Mouse (Mus musculus) midbrain, postnatal 0 days (tissue): ENCODE measurements around the gene Slc3a2. TPM values are rescaled to one million over a fixed set of nuclear protein-coding genes. Genes with fewer than 3 reads are reported as not detected.

Experiments used
- ATAC-seq: fragments of 200-750 bp; cut with Nextera tagmentation; 2 replicates; pipeline ENCODE4 v1.8.0; 2017; ENCODE audit warnings: moderate number of reproducible peaks, mild to moderate bottlenecking, moderate TSS enrichment, moderate library complexity; ENCODE audit not compliant: low FRiP score
- DNase-seq: peaks from one replicate; pipeline ENCODE4 v3.0.0-alpha.2; 2015; ENCODE audit warnings: low spot score
- H3K27ac ChIP-seq: fragments of 300-500 bp; sonication (generic); 2 replicates; pipeline ENCODE4 v1.5.1; 2014; ENCODE audit warnings: low read depth, mild to moderate bottlenecking, low read length, mixed read lengths
- H3K27me3 ChIP-seq: fragments of 300-500 bp; sonication (generic); 2 replicates; pipeline ENCODE4 v1.6.1; 2014; ENCODE audit warnings: low read length, control low read depth, mixed read lengths; ENCODE audit not compliant: insufficient read depth
- H3K36me3 ChIP-seq: fragments of 300-500 bp; sonication (generic); 2 replicates; pipeline ENCODE4 v1.6.1; 2014; ENCODE audit warnings: low read length, control low read depth, mixed read lengths; ENCODE audit not compliant: insufficient read depth
- H3K4me1 ChIP-seq: fragments of 300-500 bp; sonication (generic); 2 replicates; pipeline ENCODE4 v1.6.1; 2014; ENCODE audit warnings: mild to moderate bottlenecking, control low read depth, antibody characterized with exemption, low read length, mixed read lengths; ENCODE audit not compliant: insufficient read depth
- H3K4me2 ChIP-seq: fragments of 300-500 bp; sonication (generic); 2 replicates; pipeline ENCODE4 v1.6.1; 2014; ENCODE audit warnings: low read depth, mild to moderate bottlenecking, low read length, mixed read lengths; ENCODE audit not compliant: poor library complexity, severe bottlenecking
- H3K4me3 ChIP-seq: fragments of 300-500 bp; sonication (generic); 2 replicates; pipeline ENCODE4 v1.5.1; 2014; ENCODE audit warnings: low read depth, mild to moderate bottlenecking, low read length, moderate library complexity
- H3K9ac ChIP-seq: fragments of 300-500 bp; sonication (generic); replicated peaks from 2 replicates; pipeline ENCODE4 v1.6.1; 2014; ENCODE audit warnings: mild to moderate bottlenecking, low read length, moderate library complexity, mixed read lengths; ENCODE audit not compliant: poor library complexity, severe bottlenecking
- H3K9me3 ChIP-seq: fragments of 300-500 bp; sonication (generic); 2 replicates; pipeline ENCODE4 v1.6.1; 2016; ENCODE audit warnings: low read length, control low read depth
- CTCF ChIP-seq: IDR thresholded peaks from 2 replicates; pipeline ENCODE4 v1.5.1; 2016; ENCODE audit warnings: antibody characterized with exemption, mild to moderate bottlenecking
- WGBS: fragments of 180-500 bp; shearing (Covaris S2); extraction: QIAGEN DNeasy Blood & Tissue Kit; methylation state at CpG from one replicate; pipeline ENCODE4 v1.1.7; 2014; 5-methylcytosine and 5-hydroxymethylcytosine counted together
- microRNA-seq: library from miRNA; unstranded; fragments of <30 nt; microRNA quantifications from one replicate; pipeline ENCODE4, GENCODE M21; 2016; ENCODE audit warnings: borderline number of aligned reads
- polyA plus RNA-seq: library from polyadenylated mRNA; unstranded; fragments of >200 nt; fragmentation: Nextera tagmentation; extraction: Ambion mirVana; gene quantifications from 2 replicates; pipeline ENCODE4 v1.2.1, GENCODE M21; 2015
- total RNA-seq: library from RNA; depleted of rRNA; stranded (reverse); fragments of >200 nt; gene quantifications from 2 replicates; pipeline ENCODE4 v1.2.3, GENCODE M21; 2014; rRNA removed

The Slc3a2 gene
- total and polyA plus RNA-seq, 2 experiments from 2014 or later, result 133 to 212 TPM

DNA sequence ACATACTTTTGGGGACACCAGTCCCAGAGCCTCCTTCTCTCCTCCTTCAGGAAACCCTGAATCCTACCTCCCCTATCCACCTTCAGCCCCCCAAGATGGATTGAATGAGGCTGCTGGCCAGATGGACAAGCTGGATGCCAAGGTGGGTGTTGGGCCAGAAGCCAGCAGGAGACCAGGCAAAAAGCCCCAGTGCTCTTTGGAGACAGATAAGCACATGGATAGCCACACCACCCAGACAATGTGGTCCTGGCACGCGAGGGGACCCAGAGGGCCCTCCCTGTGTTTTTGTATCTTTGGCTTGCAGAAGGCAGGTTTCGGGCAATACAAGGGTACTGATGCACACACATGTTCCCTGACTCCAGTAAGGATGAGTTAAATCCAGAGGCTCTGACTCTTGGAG, 58.3 kb downstream of the Slc3a2 start:
- no peaks in the 10 kb centered on the region for H3K36me3 ChIP-seq

GRCm38 (mm10) chr19:8663911-8664421, 59.2 kb downstream of the Slc3a2 start:
- 32% methylated on average over 8 of the region's 10 CpGs for WGBS
- H3K9ac ChIP-seq, result no peak overlapping the region

More for the DNA sequence above, 58.3 kb downstream of the Slc3a2 start:
- no peaks in the 10 kb centered on the region for H3K9me3 ChIP-seq
- H3K27ac ChIP-seq, result no peak overlapping the region
- DNase-seq, result no peak
- no peak for ATAC-seq
- no peak overlapping the region for H3K9ac ChIP-seq
- 0 out of 2 replicates have a peak, but pooled peaks cover 4% of the 10 kb centered on the region for H3K4me1 ChIP-seq
- TF ChIP-seq CTCF, result no peak
- no peak overlapping the region for H3K4me3 ChIP-seq
- H3K27me3 ChIP-seq, result no peaks in the 10 kb centered on the region
- WGBS, result 82% methylated on average over 3 of the region's 3 CpGs
- 0 out of 2 replicates have a peak overlapping the region, but pooled peaks have one; percentile 29 for H3K4me2 ChIP-seq

DNA sequence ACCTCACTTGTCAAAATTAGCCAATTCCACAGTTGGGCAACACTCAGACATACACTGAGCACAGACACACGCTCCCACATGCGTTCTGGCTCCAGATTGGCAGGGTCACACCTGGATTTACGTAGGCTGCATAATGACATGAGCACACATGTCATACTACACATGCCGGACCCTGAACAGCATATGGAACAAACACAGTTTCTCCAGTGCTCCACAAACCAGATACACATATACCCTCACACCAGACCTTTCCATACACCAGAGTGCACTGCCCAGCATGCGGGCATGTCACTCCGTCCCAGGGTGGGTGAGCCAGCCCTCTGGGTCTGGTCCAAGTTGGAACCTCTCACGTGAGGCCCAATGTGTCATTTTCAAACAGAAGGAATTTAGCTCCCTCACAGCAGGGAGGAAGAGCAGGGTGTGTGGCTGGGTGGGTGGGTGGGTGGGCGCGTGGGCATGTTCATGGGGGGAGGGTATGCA, 59.8 kb downstream of the Slc3a2 start, which contains the start of gene Chrm1:
Gene Chrm1, plus strand, starts transcription at position 430 of the 480 bp plus-strand sequence.
- H3K9me3 ChIP-seq, result no peaks in the 10 kb centered on the region
- H3K9ac ChIP-seq, result no peak within 1 kb of the TSS
- H3K27ac ChIP-seq, result no peak within 1 kb of the TSS
- H3K36me3 ChIP-seq, result no peaks in the 10 kb centered on the region
- 0 out of 2 replicates have a peak, but pooled peaks cover 4% of the 10 kb centered on the region for H3K4me1 ChIP-seq
- peak within 1 kb of the TSS; percentile 96 for H3K4me2 ChIP-seq
- no peak for DNase-seq
- no peak for ATAC-seq
- WGBS, result 68% methylated on average over 9 of the region's 9 CpGs
- TF ChIP-seq CTCF, result no peak
- H3K4me3 ChIP-seq, result peak within 1 kb of the TSS; percentile 19; the same call in 1 of the 2 replicates
- no peaks in the 10 kb centered on the region for H3K27me3 ChIP-seq

More at GRCm38 (mm10) chr19:8663911-8664421, 59.2 kb downstream of the Slc3a2 start:
- Histone ChIP-seq H3K4me1 (0 out of 2 replicates have a peak, but pooled peaks cover 4% of the 10 kb centered on the region), H3K27ac (no peak overlapping the region), H3K36me3 (no peaks in the 10 kb centered on the region), H3K9me3 (no peaks in the 10 kb centered on the region), H3K4me2 (peak overlapping the region; percentile 29), H3K27me3 (no peaks in the 10 kb centered on the region), H3K4me3 (peak overlapping the region; percentile 19; the same call in 1 of the 2 replicates)
- no peak for TF ChIP-seq CTCF
- ATAC-seq, result no peak
- no peak for DNase-seq

DNA sequence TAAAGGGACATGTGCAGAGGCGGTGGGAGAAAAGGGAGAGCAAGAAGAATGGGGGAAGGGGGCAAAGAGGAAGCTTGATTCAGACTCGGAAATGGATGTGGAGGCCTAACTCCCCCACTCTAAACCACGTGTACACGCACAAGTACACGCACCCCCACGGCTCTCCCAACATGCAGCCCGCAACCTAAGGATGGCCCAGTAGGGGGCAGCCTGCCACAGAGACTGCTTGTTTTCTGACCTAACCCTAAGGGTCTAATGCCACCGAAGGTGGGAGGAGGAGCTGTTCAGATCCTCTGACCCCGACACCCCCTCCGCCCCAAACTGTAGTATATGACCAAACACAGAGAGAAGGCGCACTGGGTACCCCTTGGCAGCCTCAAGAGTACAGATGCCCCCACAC, 60.8 kb downstream of the Slc3a2 start:
- Histone ChIP-seq H3K4me1 (0 out of 2 replicates have a peak, but pooled peaks cover 4% of the 10 kb centered on the region), H3K9me3 (no peaks in the 10 kb centered on the region), H3K4me2 (peak overlapping the region; percentile 96), H3K27ac (no peak overlapping the region), H3K9ac (peak overlapping the region; percentile 62; the same call in 1 of the 2 replicates), H3K36me3 (no peaks in the 10 kb centered on the region), H3K4me3 (peak overlapping the region; percentile 45), H3K27me3 (no peaks in the 10 kb centered on the region)
- TF ChIP-seq CTCF, result peak; percentile 77
- DNase-seq (peak; percentile 71), ATAC-seq (peak; percentile 84)
- 2% methylated on average over 11 of the region's 11 CpGs for WGBS

- peak overlapping the region; percentile 96 for H3K4me2 ChIP-seq
- WGBS, result 2% methylated on average over 34 of the region's 35 CpGs
- H3K9me3 ChIP-seq, result no peaks in the 10 kb centered on the region
- 0 out of 2 replicates have a peak overlapping the region, but pooled peaks have one; percentile 38 for H3K27ac ChIP-seq
- no peaks in the 10 kb centered on the region for H3K27me3 ChIP-seq
- no peak for TF ChIP-seq CTCF
- 0 out of 2 replicates have a peak, but pooled peaks cover 4% of the 10 kb centered on the region for H3K4me1 ChIP-seq
- no peaks in the 10 kb centered on the region for H3K36me3 ChIP-seq
- H3K9ac ChIP-seq, result peak overlapping the region; percentile 62
- H3K4me3 ChIP-seq, result peak overlapping the region; percentile 45
- peak; percentile 76 for ATAC-seq
- DNase-seq, result peak; percentile 25
These were observed 61.3 kb downstream of the Slc3a2 start for GRCm38 (mm10) chr19:8661821-8662307.

Small RNA genes within 50 kb of the gene (microRNA-seq; reads per million reads assigned to microRNA genes)
- not detected for gene Mir6992

Other genes starting within 250 kb of the Slc3a2 start
Only the 30 nearest of the 32 such genes appear.
- gene Slc22a8, start 132.1 kb downstream of the Slc3a2 start, total RNA-seq, result 12.9 and 14.7 TPM in 2 replicates
- 20.3 and 20.9 TPM in 2 replicates for gene Slc22a8, start 132.1 kb downstream of the Slc3a2 start, polyA plus RNA-seq
- 17.2 and 18.3 TPM in 2 replicates for gene Slc22a6, start 105.3 kb downstream of the Slc3a2 start, total RNA-seq
- 13.1 and 14.7 TPM in 2 replicates for gene Slc22a6, start 105.3 kb downstream of the Slc3a2 start, polyA plus RNA-seq
- 1.3 and 1.9 TPM in 2 replicates for gene Chrm1, start 59.6 kb downstream of the Slc3a2 start, total RNA-seq
- 1.0 and 1.1 TPM in 2 replicates for gene Chrm1, start 59.6 kb downstream of the Slc3a2 start, polyA plus RNA-seq
- gene Wdr74, start 12.5 kb upstream of the Slc3a2 start, total RNA-seq, result 50.9 and 65.7 TPM in 2 replicates
- gene Wdr74, start 12.5 kb upstream of the Slc3a2 start, polyA plus RNA-seq, result 85.9 and 88.2 TPM in 2 replicates
- gene 1700092M07Rik, start 17.3 kb upstream of the Slc3a2 start, total RNA-seq, result not detected in 2 replicates
- gene 1700092M07Rik, start 17.3 kb upstream of the Slc3a2 start, polyA plus RNA-seq, result 0.64 TPM in 1 of 2 replicates, not detected in the other
- gene Stx5a, start 18.0 kb upstream of the Slc3a2 start, total RNA-seq, result 112 and 147 TPM in 2 replicates
- gene Stx5a, start 18.0 kb upstream of the Slc3a2 start, polyA plus RNA-seq, result 104 and 106 TPM in 2 replicates
- 67.4 and 75.6 TPM in 2 replicates for gene Nxf1, start 33.7 kb upstream of the Slc3a2 start, total RNA-seq
- 90.0 and 92.8 TPM in 2 replicates for gene Nxf1, start 33.7 kb upstream of the Slc3a2 start, polyA plus RNA-seq
- 210 and 320 TPM in 2 replicates for gene Tmem223, start 47.6 kb upstream of the Slc3a2 start, total RNA-seq
- 202 and 230 TPM in 2 replicates for gene Tmem223, start 47.6 kb upstream of the Slc3a2 start, polyA plus RNA-seq
- 20.4 and 27.3 TPM in 2 replicates for gene Tmem179b, start 51.1 kb upstream of the Slc3a2 start, total RNA-seq
- gene Tmem179b, start 51.1 kb upstream of the Slc3a2 start, polyA plus RNA-seq, result 19.1 and 21.1 TPM in 2 replicates
- gene Taf6l, start 63.0 kb upstream of the Slc3a2 start, total RNA-seq, result 32.5 and 38.7 TPM in 2 replicates
- 25.2 and 26.4 TPM in 2 replicates for gene Taf6l, start 63.0 kb upstream of the Slc3a2 start, polyA plus RNA-seq
- gene Polr2g, start 75.2 kb upstream of the Slc3a2 start, total RNA-seq, result 67.2 and 67.5 TPM in 2 replicates
- gene Polr2g, start 75.2 kb upstream of the Slc3a2 start, polyA plus RNA-seq, result 163 and 171 TPM in 2 replicates
- 6.0 and 6.2 TPM in 2 replicates for gene Zbtb3, start 79.2 kb upstream of the Slc3a2 start, total RNA-seq
- 3.2 and 4.5 TPM in 2 replicates for gene Zbtb3, start 79.2 kb upstream of the Slc3a2 start, polyA plus RNA-seq
- 63.0 and 63.8 TPM in 2 replicates for gene Ttc9c, start 96.0 kb upstream of the Slc3a2 start, total RNA-seq
- gene Ttc9c, start 96.0 kb upstream of the Slc3a2 start, polyA plus RNA-seq, result 38.8 and 45.3 TPM in 2 replicates
- 25.9 and 36.2 TPM in 2 replicates for gene Hnrnpul2, start 96.6 kb upstream of the Slc3a2 start, total RNA-seq
- 4.6 and 5.5 TPM in 2 replicates for gene Hnrnpul2, start 96.6 kb upstream of the Slc3a2 start, polyA plus RNA-seq
- 5.6 and 12.7 TPM in 2 replicates for gene AC129217.1, start 106.4 kb upstream of the Slc3a2 start, total RNA-seq
- not detected in 2 replicates for gene AC129217.1, start 106.4 kb upstream of the Slc3a2 start, polyA plus RNA-seq
- gene Bscl2, start 114.1 kb upstream of the Slc3a2 start, total RNA-seq, result 112 and 121 TPM in 2 replicates
- 101 and 108 TPM in 2 replicates for gene Bscl2, start 114.1 kb upstream of the Slc3a2 start, polyA plus RNA-seq
- gene Gng3, start 115.8 kb upstream of the Slc3a2 start, total RNA-seq, result 103 and 119 TPM in 2 replicates
- gene Gng3, start 115.8 kb upstream of the Slc3a2 start, polyA plus RNA-seq, result 746 and 809 TPM in 2 replicates
- 2.7 and 3.5 TPM in 2 replicates for gene Lrrn4cl, start 127.4 kb upstream of the Slc3a2 start, total RNA-seq
- 2.0 and 2.1 TPM in 2 replicates for gene Lrrn4cl, start 127.4 kb upstream of the Slc3a2 start, polyA plus RNA-seq
- gene Ubxn1, start 148.1 kb upstream of the Slc3a2 start, total RNA-seq, result 73.5 and 73.8 TPM in 2 replicates
- 142 and 143 TPM in 2 replicates for gene Ubxn1, start 148.1 kb upstream of the Slc3a2 start, polyA plus RNA-seq
- gene Uqcc3, start 157.6 kb upstream of the Slc3a2 start, total RNA-seq, result 22.6 and 26.5 TPM in 2 replicates
- 64.2 and 65.0 TPM in 2 replicates for gene Uqcc3, start 157.6 kb upstream of the Slc3a2 start, polyA plus RNA-seq
- gene Lbhd1, start 160.4 kb upstream of the Slc3a2 start, total RNA-seq, result 4.2 and 6.6 TPM in 2 replicates
- gene Lbhd1, start 160.4 kb upstream of the Slc3a2 start, polyA plus RNA-seq, result 17.7 and 20.6 TPM in 2 replicates
- gene Gm49403, start 160.6 kb upstream of the Slc3a2 start, total RNA-seq, result not detected in 2 replicates
- gene Gm49403, start 160.6 kb upstream of the Slc3a2 start, polyA plus RNA-seq, result not detected in 2 replicates
- gene 1810009A15Rik, start 165.5 kb upstream of the Slc3a2 start, total RNA-seq, result 17.8 and 23.7 TPM in 2 replicates
- 29.2 and 32.9 TPM in 2 replicates for gene 1810009A15Rik, start 165.5 kb upstream of the Slc3a2 start, polyA plus RNA-seq
- gene Gm49416, start 165.6 kb upstream of the Slc3a2 start, total RNA-seq, result 3.8 TPM in 1 of 2 replicates, not detected in the other
- not detected in 2 replicates for gene Gm49416, start 165.6 kb upstream of the Slc3a2 start, polyA plus RNA-seq
- 30.3 and 37.8 TPM in 2 replicates for gene Ints5, start 169.6 kb upstream of the Slc3a2 start, total RNA-seq
- gene Ints5, start 169.6 kb upstream of the Slc3a2 start, polyA plus RNA-seq, result 20.2 and 21.8 TPM in 2 replicates
- 86.9 and 88.5 TPM in 2 replicates for gene Ganab, start 174.7 kb upstream of the Slc3a2 start, total RNA-seq
- gene Ganab, start 174.7 kb upstream of the Slc3a2 start, polyA plus RNA-seq, result 49.4 and 49.8 TPM in 2 replicates
- 111 TPM in 2 replicates for gene B3gat3, start 197.0 kb upstream of the Slc3a2 start, total RNA-seq
- gene B3gat3, start 197.0 kb upstream of the Slc3a2 start, polyA plus RNA-seq, result 95.5 and 99.7 TPM in 2 replicates
- 3.0 and 6.3 TPM in 2 replicates for gene Rom1, start 206.0 kb upstream of the Slc3a2 start, total RNA-seq
- 2.7 and 3.5 TPM in 2 replicates for gene Rom1, start 206.0 kb upstream of the Slc3a2 start, polyA plus RNA-seq
- 6.3 and 9.3 TPM in 2 replicates for gene Eml3, start 206.2 kb upstream of the Slc3a2 start, total RNA-seq
- 8.7 and 9.0 TPM in 2 replicates for gene Eml3, start 206.2 kb upstream of the Slc3a2 start, polyA plus RNA-seq
- gene Mta2, start 218.5 kb upstream of the Slc3a2 start, total RNA-seq, result 64.3 and 65.6 TPM in 2 replicates
- 73.6 and 77.9 TPM in 2 replicates for gene Mta2, start 218.5 kb upstream of the Slc3a2 start, polyA plus RNA-seq